Comparison of ENCODE assay signal across 24 mouse cellular contexts in the genomic region with DNA sequence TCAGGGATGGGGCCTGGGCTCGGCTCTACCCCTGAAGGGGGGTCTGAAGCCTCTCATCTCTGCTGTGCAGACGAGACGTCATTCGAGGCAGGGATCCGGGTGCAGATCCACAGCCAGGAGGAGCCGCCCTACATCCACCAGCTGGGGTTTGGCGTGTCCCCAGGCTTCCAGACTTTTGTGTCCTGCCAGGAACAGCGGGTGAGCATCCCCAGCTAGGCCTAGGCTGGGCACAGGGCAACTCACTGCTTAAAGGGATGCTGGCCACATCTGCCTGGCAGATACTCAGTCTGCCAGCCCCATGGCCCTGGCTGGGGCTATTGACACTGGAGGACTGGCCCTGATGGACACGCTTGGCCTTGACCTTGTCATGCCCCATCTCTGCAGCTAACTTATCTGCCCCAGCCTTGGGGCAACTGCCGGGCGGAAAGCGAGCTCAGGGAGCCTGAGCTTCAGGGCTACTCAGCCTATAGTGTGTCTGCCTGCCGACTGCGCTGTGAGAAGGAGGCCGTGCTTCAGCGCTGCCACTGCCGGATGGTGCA. TPM values are rescaled to one million over a fixed set of nuclear protein-coding genes. Genes with fewer than 3 reads are reported as not detected.
DNase-seq lines count a peak whose midpoint lies in the region; ATAC-seq lines count a peak whose summit lies in the region.
"Had no signal": no experiment of that assay in that cellular context is flagged by ENCODE, and none has a peak within 500 bp of the region (broad histone marks: within the 10 kb centered on the region; RNA-seq: fewer than 3 reads in every experiment).

No protein-coding gene starts in this region.

- no peak overlapping the region for H3K27ac ChIP-seq in neural tube, embryonic 13.5 days (replicated peaks)
- no peak overlapping the region for H3K27ac ChIP-seq in neural tube, embryonic 15.5 days (replicated peaks)
- H3K27ac ChIP-seq: forebrain, embryonic 10.5 days; heart, embryonic 10.5 days; hindbrain, embryonic 12.5 days; left cerebral cortex, adult 2 months; limb, embryonic 13.5 days; lung, embryonic 15.5 days; midbrain, embryonic 12.5 days had no signal

- 0 out of 2 replicates have a peak overlapping the region, but pooled peaks have one; percentile 3 for H3K9ac ChIP-seq in neural tube, embryonic 13.5 days
- no peak overlapping the region for H3K9ac ChIP-seq in neural tube, embryonic 15.5 days (replicated peaks)
- H3K9ac ChIP-seq: hindbrain, embryonic 12.5 days; limb, embryonic 13.5 days; lung, embryonic 15.5 days; midbrain, embryonic 12.5 days had no signal

- no peak overlapping the region for H3K4me2 ChIP-seq in neural tube, embryonic 13.5 days
- H3K4me2 ChIP-seq in neural tube, embryonic 15.5 days: no peak overlapping the region
- H3K4me2 ChIP-seq: hindbrain, embryonic 12.5 days; limb, embryonic 13.5 days; liver, embryonic 11.5 days; lung, embryonic 15.5 days; midbrain, embryonic 12.5 days had no signal

- no peak for ATAC-seq in neural tube, embryonic 13.5 days (ENCODE audit: low read depth)
- ATAC-seq in neural tube, embryonic 15.5 days (ENCODE audit: low FRiP score): no peak
- ATAC-seq: intestine, postnatal 0 days had no signal

- peak; percentile 78 for DNase-seq in adrenal gland, adult 2 months
- DNase-seq in adrenal gland, adult 18-20 months (ENCODE audit: low spot score in 2 of 2): no peak
- peak; percentile 38 for DNase-seq in adrenal gland, postnatal 25 days
- DNase-seq in testis, postnatal 10 days (ENCODE audit: low spot score): peak; percentile 64
- no peak for DNase-seq in c-Kit-positive CD71-positive TER-119-positive erythroid progenitor cells, embryonic 14.5 days (ENCODE audit: low spot score)
- no peak for DNase-seq in embryo, embryonic 11 days
- DNase-seq: gastrocnemius, postnatal 14 days; heart, postnatal 36 days; kidney, postnatal 14 days; thymus, postnatal 14 days had no signal

- peaks cover 18% of the 10 kb centered on the region for H3K27me3 ChIP-seq in neural tube, embryonic 13.5 days
- H3K27me3 ChIP-seq in neural tube, embryonic 15.5 days (replicated peaks): peaks cover 12% of the 10 kb centered on the region; the same call in 1 of the 2 replicates

- H3K4me1 ChIP-seq in neural tube, embryonic 13.5 days (replicated peaks): peaks cover 27% of the 10 kb centered on the region; the same call in 1 of the 2 replicates
- H3K4me1 ChIP-seq in neural tube, embryonic 15.5 days: peaks cover 20% of the 10 kb centered on the region
- H3K4me1 ChIP-seq: lung, embryonic 15.5 days had no signal

- H3K4me3 ChIP-seq in neural tube, embryonic 13.5 days: no peak overlapping the region
- no peak overlapping the region for H3K4me3 ChIP-seq in neural tube, embryonic 15.5 days (replicated peaks)
- H3K4me3 ChIP-seq: forebrain, embryonic 10.5 days; heart, embryonic 10.5 days; hindbrain, embryonic 12.5 days; left cerebral cortex, adult 2 months; limb, embryonic 13.5 days; lung, embryonic 15.5 days; midbrain, embryonic 12.5 days had no signal

- WGBS in neural tube, embryonic 13.5 days: 83% methylated on average over 17 of the region's 17 CpGs
- WGBS in neural tube, embryonic 15.5 days: 76% methylated on average over 17 of the region's 17 CpGs

- H3K9me3 ChIP-seq in neural tube, embryonic 13.5 days: no peaks in the 10 kb centered on the region
- H3K9me3 ChIP-seq in neural tube, embryonic 15.5 days (replicated peaks): no peaks in the 10 kb centered on the region
- H3K9me3 ChIP-seq: forebrain, embryonic 10.5 days; G1E; heart, embryonic 10.5 days; hindbrain, embryonic 12.5 days; limb, embryonic 13.5 days; lung, embryonic 15.5 days; midbrain, embryonic 12.5 days had no signal

- H3K36me3 ChIP-seq in neural tube, embryonic 13.5 days: peaks cover 26% of the 10 kb centered on the region
- H3K36me3 ChIP-seq in neural tube, embryonic 15.5 days: peaks cover 22% of the 10 kb centered on the region

RNA-seq across cellular contexts. Expression of gene Chpf, which starts 9.8 kb away (rescaled TPM):
- 10 to 100 TPM; 50.9 to 57.8 TPM for total RNA-seq in adrenal gland, adult 2 months (2021)
- 250 and 268 TPM in 2 replicates for polyA plus RNA-seq in adrenal gland, adult 2 months (2012; rRNA removed)
- total RNA-seq in adrenal gland, adult 18-20 months (2021): 10 to 100 TPM; 58.9 to 59.1 TPM
- polyA plus RNA-seq in neural tube, embryonic 13.5 days (2015; fragmentation: Nextera tagmentation; extraction: Ambion mirVana): 39.1 and 41.0 TPM in 2 replicates
- polyA plus RNA-seq in neural tube, embryonic 15.5 days (2015; fragmentation: Nextera tagmentation; extraction: Ambion mirVana): 48.3 and 51.7 TPM in 2 replicates
- 46.9 and 50.1 TPM in 2 replicates for total RNA-seq in adrenal gland, postnatal 25 days (2021)

RNA-seq across cellular contexts. Expression of gene Tmem198, which starts 10.0 kb away (rescaled TPM):
- 1 to 10 TPM; 2.5 to 2.8 TPM for total RNA-seq in adrenal gland, adult 2 months (2021)
- polyA plus RNA-seq in adrenal gland, adult 2 months (2012; rRNA removed): 15.0 and 17.4 TPM in 2 replicates
- 1 to 10 TPM; 3.5 to 6.2 TPM for total RNA-seq in adrenal gland, adult 18-20 months (2021)
- 37.2 and 40.9 TPM in 2 replicates for polyA plus RNA-seq in neural tube, embryonic 13.5 days (2015; fragmentation: Nextera tagmentation; extraction: Ambion mirVana)
- 40.2 and 50.7 TPM in 2 replicates for polyA plus RNA-seq in neural tube, embryonic 15.5 days (2015; fragmentation: Nextera tagmentation; extraction: Ambion mirVana)
- 2.8 and 4.1 TPM in 2 replicates for total RNA-seq in adrenal gland, postnatal 25 days (2021)
- total RNA-seq: granulocyte monocyte progenitor cell, adult 5-6 weeks had no signal

RNA-seq across cellular contexts. Expression of gene Asic4, which starts 19.1 kb away (rescaled TPM):
- total RNA-seq in adrenal gland, adult 2 months (2021): 1 to 10 TPM; 3.7 to 6.8 TPM
- polyA plus RNA-seq in adrenal gland, adult 2 months (2012; rRNA removed): 9.5 and 13.6 TPM in 2 replicates
- total RNA-seq in adrenal gland, adult 18-20 months (2021): 1 to 10 TPM; 5.1 to 8.1 TPM
- polyA plus RNA-seq in neural tube, embryonic 13.5 days (2015; fragmentation: Nextera tagmentation; extraction: Ambion mirVana): 28.7 and 28.8 TPM in 2 replicates
- polyA plus RNA-seq in neural tube, embryonic 15.5 days (2015; fragmentation: Nextera tagmentation; extraction: Ambion mirVana): 22.9 and 31.6 TPM in 2 replicates
- total RNA-seq in adrenal gland, postnatal 25 days (2021): 4.8 and 6.9 TPM in 2 replicates
- total RNA-seq: gastrocnemius, postnatal 14 days; granulocyte monocyte progenitor cell, adult 5-6 weeks; heart, postnatal 36 days; megakaryocyte, adult 5-6 weeks had no signal

RNA-seq across cellular contexts. Expression of gene Gmppa, which starts 33.6 kb away (rescaled TPM):
- total RNA-seq in adrenal gland, adult 2 months (2021): 10 to 100 TPM; 69.1 to 77.7 TPM
- polyA plus RNA-seq in adrenal gland, adult 2 months (2012; rRNA removed): 137 and 189 TPM in 2 replicates
- total RNA-seq in adrenal gland, adult 18-20 months (2021): 10 to 100 TPM; 53.2 to 56.1 TPM
- polyA plus RNA-seq in neural tube, embryonic 13.5 days (2015; fragmentation: Nextera tagmentation; extraction: Ambion mirVana): 74.4 and 75.9 TPM in 2 replicates
- 72.4 and 78.3 TPM in 2 replicates for polyA plus RNA-seq in neural tube, embryonic 15.5 days (2015; fragmentation: Nextera tagmentation; extraction: Ambion mirVana)
- 78.5 and 82.3 TPM in 2 replicates for total RNA-seq in adrenal gland, postnatal 25 days (2021)

RNA-seq across cellular contexts. Expression of gene Obsl1, which starts 36.9 kb away (rescaled TPM):
- 10 to 100 TPM; 35.9 to 56.6 TPM for total RNA-seq in adrenal gland, adult 2 months (2021)
- polyA plus RNA-seq in adrenal gland, adult 2 months (2012; rRNA removed): 81.5 and 101 TPM in 2 replicates
- total RNA-seq in adrenal gland, adult 18-20 months (2021): 10 to 100 TPM; 48.9 to 54.4 TPM
- polyA plus RNA-seq in neural tube, embryonic 13.5 days (2015; fragmentation: Nextera tagmentation; extraction: Ambion mirVana): 28.1 and 30.1 TPM in 2 replicates
- 33.1 and 37.6 TPM in 2 replicates for polyA plus RNA-seq in neural tube, embryonic 15.5 days (2015; fragmentation: Nextera tagmentation; extraction: Ambion mirVana)
- total RNA-seq in adrenal gland, postnatal 25 days (2021): 83.1 and 107 TPM in 2 replicates
- total RNA-seq: granulocyte monocyte progenitor cell, adult 5-6 weeks; megakaryocyte, adult 5-6 weeks had no signal
- polyA plus RNA-seq: G1E had no signal

Comparison
In these comparisons a context has a peak if more than half of its experiments do, and no peak if none do; other contexts are left out.
1. DNase-seq: peak in adrenal gland, adult 2 months (single experiment), adrenal gland, postnatal 25 days (single experiment) and testis, postnatal 10 days (single experiment); none in adrenal gland, adult 18-20 months (0 of 2), c-Kit-positive CD71-positive TER-119-positive erythroid progenitor cells, embryonic 14.5 days (single experiment) and embryo, embryonic 11 days (single experiment).